Mouse (Mus musculus) activated CD4-positive, CD25-positive, alpha-beta regulatory T cell, adult 4 months (primary cell): ENCODE results near the gene Btf3. TPM values are rescaled to one million over a fixed set of nuclear protein-coding genes. Genes with fewer than 3 reads are reported as not detected.

ENCODE experiments used
- ATAC-seq: one replicate; pipeline ENCODE4 v1.8.0; 2017
- polyA plus RNA-seq, 2 experiments: library from polyadenylated mRNA; unstranded; fragments of 100-300 nt; shearing (Covaris generic); gene quantifications; one replicate each; pipeline ENCODE4 v1.2.1; 2017

Btf3 gene
- polyA plus RNA-seq, 2 experiments from 2014 or later: 915 to 1,034 TPM

DNA sequence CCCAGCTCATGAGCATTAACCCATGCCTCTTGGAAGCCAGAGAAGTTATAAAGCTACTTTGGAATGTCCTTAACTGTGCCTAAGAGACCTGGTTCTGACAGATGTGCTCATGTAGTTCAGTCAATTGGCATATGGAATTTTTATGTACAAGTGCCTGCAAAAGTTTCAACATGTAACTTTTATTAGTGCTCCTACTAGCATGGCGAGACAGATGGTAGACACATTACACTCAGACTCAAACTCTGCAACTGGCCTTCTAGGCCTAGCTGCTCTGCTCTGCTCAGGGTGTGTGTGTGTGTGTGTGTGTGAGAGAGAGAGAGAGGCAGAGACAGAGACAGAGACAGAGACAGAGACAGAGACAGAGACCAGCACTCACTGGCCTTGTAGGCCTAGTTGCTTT lies 19.4 kb upstream of the Btf3 start:
- ATAC-seq: no peak

DNA sequence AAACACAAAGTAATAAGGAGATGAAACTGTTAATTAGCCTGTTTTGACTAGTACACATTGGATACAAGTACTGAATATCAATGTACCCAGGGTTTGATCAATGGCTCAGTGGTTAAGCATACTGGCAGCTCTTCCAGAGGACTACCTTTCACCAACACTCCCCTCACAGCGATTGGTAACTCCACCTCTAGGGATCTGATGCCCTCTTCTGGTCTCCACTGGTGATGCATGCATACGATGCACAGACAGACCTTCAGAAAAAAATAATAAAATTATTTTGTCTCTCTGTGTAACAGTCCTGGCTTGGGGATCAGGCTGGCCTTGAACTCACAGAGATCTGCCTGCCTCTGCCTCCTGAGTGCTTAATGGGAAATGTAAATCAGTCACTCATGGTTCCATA lies 15.3 kb upstream of the Btf3 start:
- ATAC-seq: no peak

DNA sequence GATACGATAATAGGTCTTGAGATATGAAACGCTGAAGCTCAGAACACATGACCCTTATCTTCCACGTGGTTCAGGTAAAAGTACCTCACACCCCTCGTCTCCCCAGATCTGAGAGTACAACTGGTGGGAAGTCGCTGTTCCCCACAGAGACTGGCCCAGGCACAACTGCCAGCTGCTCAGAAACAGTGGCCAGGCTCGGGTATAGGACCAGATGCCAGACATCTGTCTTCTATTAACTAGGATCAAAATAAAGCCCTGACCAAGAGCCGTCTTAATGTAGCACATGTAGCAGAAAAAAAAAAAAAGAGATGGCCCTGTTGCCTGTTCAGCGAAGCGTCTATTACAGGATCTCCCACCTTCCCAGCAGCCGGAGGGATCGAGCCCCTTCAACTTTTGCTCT lies 8.2 kb upstream of the Btf3 start:
- ATAC-seq: no peak

DNA sequence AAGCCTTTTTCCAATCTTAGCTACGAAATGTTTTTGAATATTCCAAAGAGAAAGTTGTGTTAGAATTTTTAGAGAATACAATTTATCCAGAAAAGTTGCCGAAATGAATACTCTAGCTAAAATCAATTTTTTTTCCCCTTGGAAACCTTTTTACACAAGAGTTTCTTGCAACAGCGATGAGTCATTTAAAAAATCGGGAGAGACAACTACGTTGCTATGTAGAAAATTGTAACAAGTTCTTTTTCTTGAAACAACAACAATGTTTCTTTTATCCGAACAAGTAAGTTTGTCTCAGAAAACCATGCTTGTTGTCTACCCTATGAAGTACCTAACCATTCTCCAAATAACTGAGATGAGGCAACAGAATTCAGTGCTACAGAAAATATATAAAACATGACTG lies 1.1 kb upstream of the Btf3 start:
- no peak for ATAC-seq

DNA sequence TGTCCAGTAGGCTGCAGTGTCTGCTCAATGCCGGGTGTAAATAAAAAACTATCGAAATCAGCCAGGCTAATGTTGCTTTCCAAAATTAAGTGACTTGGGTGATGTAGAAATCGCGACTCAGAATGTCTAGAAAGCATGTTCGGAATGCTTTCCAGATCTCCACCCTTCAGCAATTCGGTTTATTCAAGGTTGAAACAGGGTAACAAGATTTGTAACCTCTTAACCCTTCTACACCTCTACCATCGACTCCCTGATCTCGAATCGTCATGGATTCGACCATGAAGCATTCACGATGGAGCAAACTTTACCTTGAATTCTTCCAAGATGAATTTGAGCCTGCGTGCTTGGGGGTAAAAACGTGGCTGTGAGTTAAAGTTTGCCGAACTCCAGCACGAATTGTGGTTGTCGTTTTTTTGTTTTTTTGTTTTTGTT lies 456 bp upstream of the Btf3 start:
- peak; percentile 34 for ATAC-seq

DNA sequence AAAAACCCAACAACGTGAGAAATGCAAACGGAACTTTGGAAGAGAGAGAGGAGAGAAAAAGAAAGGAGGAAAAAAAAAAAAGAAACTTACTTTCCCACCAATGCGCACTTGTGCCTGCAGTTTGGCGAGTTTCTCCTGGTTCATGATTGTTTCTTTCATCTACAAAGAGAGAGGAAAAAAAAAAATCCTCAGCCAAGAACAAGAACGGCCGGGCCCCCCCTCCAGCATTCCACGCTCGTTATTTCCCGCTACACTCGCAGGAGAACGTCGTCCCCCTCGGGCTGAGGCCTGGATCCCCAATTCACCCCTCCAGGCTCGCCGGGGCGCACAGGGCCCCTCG lies 696 bp downstream of the Btf3 start:
- ATAC-seq: no peak

DNA sequence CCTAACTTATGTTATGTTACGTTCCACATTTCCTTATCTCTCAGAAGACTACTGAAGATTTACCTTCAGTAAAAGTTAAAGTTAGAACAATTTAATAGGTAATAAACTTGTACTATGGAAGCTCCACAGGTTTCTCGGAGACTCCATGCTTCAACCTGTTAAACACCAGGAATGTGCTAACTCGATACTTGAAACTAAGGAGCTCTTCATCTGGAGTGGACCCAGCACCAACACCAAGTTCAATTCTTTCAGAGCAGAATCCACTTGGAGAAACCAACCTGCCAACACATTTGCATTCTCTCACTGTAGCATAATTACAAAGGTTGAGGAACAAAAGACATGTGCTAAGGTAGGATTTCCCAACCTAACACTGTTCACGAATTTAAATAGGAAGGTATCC lies 1.7 kb downstream of the Btf3 start:
- ATAC-seq: no peak

DNA sequence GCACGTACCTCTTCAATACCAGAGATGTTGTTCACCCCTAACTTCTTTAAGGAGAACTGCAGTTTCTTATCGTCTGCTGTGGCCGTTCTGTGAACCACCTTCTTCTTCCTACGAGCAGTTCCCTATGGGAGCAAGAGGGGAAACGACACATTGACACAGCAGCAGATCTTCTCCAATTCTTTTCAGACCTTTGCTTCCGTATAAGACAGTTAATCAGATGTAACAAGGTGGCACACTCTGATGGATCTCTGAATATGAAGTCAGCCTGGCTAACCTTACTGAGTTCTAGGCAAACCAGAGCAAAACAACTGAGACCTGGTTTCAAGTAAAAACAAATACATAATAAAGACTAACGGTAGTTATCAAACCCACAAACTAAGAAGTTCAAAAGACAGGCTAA lies 3.2 kb downstream of the Btf3 start:
- ATAC-seq: no peak

DNA sequence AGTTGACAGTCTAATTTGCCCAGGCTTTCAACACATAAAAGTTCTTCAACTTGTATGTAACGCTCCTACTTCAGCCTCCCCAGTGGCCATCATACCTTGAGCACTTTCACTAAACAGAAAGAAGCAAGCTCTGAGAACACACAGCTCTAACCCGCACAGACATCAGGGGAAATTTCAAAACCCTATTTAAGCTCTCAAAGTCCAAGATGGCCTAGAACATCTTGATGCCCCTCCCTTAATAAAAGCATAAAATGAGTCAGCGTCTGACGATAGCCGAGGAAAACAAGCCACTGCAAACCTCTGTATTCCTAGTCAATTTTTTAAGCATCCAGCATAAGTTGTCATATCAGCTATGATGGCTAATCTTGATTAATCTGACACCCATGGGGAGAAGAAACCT lies 5.2 kb downstream of the Btf3 start:
- no peak for ATAC-seq

DNA sequence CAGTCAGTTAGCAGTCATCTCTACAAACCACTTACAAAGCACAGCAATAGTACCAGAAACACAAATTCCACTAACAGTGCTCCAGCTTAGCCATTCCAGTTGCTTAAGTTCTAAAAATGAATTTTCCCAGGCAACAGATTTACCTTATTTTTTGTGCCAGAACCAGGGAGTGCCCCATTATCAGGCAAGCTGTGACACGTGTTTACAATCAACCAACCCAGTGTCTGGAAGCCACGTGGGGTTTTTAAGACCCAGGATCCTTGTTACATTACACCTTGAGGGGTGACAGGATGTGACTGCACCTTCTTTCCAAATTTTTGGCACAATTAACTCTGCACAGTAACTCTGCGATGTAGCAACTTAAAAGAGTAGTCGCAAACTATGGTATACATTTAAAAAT lies 8.1 kb downstream of the Btf3 start:
- ATAC-seq: no peak

DNA sequence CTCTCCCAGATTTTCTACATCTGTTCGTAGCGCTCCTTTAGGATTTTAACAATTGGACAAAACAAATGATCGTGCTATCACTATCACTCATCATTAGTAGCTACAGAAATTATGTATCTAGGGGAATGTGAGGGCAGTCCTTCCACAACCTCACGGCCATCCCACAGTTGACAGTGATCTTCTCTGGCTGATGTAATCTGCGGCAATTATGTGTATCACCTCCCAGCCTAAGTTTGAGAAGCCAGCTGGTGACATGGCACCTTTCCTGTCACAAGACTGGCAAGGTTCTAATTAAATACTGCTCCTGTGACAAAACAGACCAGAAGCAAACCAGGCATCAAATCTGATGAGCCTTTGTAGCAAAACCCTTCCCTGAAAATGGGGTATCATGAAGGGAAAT lies 8.8 kb downstream of the Btf3 start:
- ATAC-seq: no peak

DNA sequence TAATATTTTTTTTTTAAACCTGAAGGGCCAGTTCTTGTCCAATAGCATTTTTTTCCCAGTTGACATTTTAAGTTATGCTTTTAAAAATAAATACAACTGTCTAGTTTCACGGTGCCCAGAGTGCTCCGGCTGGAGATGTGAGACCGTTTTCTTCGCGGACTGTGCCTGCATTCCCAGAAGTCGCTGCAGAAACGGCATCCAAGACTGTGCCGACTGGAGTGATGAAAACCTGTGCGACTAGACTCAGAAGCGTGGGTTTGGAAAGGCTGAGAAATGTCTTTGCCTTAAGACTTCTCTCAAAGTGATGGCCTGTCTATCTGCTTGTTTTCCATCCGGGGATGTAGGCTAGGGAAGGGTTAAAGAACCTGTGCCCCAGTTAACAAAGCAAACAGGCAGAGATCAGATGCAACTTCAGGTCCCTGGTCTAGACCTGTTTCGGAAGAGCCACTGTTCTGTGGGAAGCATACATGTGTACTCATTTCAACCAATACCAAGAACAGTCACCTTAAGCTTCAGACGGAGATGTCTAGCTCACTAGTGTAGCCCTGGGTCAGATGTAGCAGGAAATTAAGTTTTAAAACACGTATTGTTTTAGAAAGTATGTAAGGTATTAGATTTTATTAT lies 9.8 kb downstream of the Btf3 start:
- no peak for ATAC-seq

DNA sequence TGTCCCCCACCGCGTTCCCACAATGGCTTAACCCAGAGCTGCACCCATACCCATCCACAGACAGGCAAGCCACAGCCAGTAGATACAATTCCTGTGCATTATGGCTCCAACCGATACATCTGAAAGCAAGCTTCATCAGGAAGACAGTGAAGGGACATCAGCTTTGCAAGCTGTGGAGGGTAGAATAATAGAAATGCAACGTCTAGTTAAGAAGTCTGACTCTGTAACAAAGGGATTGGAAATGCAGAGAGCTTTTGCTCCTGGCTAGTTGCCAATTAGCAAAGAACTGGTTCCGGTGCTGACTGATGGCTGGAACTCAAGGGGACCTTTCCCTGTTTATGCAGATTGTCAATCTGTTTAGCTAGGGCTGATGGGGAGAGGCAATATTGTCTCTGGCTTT lies 10.4 kb downstream of the Btf3 start:
- no peak for ATAC-seq

DNA sequence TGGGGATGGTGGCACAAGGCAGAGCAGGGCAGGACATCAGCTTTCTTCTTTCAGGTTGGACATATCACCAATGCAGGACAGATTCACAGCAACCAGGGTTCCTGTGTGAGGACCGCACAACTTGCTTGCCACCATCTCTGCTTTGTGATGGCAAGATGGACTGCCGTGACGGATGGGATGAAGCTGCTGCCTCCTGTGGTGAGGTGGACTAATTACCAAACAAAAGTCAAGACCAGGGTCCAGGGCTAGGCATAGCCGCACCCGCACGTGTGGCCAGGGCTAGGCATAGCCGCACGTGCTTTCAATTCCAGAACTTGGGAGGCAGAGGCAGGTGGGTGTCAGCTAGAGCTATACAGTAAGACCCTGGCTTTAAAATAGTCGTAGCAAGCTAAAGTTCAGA lies 11.5 kb downstream of the Btf3 start:
- no peak for ATAC-seq

DNA sequence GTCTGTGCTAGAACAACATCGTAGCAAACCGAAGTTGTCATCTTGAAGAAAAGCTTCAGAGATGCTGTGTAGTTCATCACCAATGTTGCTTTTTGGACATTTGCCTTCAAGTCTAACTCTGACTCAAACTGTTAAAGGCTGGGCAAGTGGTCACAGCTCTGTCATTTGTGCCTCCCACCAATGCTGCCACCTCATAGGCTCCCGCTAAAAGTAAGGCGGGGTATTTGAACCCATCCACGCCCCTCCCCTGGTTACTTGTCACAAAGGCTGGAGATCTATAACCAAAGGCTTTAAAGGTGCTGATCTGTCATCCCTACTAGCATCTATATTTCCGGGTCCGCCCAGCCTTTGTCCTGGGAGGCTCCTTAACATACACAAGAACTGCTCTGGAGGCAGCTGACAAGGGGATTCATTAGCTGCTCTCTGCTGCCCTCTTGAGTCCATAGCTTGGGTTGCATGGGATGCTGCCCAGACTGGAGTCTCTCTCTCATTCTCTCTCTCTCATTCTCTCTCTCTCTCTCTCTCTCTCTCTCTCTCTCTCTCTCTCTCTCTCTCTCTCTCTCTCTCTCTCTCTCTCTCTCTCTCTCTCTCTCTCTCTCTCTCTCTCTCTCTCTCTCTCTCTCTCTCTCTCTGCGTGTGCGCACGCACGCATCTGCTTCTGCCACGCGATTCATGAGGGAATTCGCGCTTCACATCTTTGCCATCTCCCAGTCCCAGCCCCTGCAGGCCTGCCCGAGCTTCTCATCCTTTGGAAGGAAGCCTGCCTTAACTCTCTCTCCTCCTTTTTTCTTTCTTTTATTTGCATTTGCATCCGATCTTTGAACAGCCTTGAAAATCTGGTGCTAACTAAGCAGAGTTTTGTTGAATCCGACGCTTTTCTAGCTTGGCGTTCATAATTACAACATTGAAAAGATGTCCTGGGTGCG lies 17.7 kb downstream of the Btf3 start:
- ATAC-seq: peak; percentile 82

DNA sequence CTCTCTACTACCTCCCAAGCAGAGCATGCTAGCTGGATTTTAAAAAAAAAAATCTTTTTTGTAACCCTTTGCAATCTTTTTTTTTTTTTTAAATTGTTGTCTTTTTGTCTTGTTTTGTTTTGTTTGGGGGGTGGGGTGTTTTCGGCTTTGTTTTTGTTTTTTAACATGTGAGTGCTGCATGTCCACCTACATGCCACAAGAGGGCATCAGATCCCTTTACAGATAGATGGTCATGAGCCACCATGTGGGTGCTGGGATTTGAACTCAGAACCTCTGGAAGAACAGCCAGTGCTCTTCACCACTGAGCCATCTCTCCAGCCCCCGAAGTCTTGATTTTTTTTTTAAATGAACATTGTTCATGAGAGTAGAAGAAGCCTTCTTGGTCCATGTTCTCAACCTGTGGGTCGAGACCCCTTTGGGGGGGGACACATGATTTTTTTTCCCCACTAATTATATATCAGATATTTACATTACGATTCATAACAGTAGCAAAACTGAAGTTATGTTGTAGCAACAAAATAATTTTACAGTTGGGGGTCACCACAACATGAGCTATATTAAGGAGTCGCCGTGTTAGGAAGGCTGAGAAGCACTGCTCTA lies 18.8 kb downstream of the Btf3 start:
- ATAC-seq: no peak

DNA sequence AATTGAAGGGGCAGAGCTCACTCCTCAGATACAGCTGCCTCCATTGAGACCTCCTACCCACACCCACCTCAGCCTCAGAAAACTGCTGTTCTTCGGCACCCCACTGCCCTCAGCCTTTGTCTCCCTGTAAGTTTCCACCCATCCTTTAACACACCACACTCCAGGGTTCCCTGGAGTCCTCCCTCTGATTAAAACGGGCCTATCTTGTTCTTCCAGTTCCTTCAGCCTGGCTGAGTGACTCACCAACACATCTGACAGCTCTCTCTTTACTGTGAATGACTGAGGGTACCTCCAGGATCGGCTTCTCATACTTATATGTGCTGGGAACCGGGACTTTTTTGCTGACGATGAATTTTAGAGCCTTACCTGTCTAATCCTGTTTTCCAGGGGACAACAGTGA lies 20.7 kb downstream of the Btf3 start:
- no peak for ATAC-seq

DNA sequence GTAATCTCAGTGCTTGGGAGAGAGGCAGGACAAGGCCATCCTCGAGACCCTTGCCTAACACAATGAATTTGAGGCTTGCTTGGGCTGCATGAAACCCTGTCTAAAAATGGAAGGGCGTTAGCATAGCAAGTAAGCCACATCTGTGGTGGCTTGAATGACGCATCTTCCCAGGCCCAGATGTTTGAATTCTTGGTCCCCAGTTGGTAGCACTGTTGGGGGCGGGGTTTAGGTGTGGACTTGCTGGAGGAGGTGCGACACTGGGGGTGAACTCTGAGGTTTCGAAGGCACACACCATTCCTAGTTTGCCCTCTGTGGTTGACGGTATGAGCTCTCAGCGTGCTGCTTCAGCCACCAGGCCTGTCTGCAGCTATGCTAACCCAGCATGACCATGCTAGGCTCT lies 25.1 kb downstream of the Btf3 start:
- no peak for ATAC-seq

DNA sequence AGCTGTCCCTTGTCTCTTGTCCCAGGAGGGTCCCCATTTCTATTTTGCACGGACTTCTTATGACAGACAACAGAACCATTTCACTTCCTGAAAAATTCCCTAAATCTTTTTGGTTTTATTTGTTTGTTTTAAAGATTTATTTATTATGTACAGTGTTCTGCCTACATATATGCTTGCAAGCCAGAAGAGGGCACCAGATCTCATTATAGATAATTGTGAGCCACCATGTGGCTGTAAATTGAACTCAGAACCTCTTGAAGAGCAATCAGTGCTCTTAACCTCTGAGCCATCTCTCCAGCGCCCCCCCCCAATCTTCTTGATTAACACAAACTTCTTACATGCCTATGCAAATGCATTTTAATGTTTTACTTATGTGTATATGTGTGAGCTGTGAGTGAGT lies 26.1 kb downstream of the Btf3 start:
- ATAC-seq: no peak

DNA sequence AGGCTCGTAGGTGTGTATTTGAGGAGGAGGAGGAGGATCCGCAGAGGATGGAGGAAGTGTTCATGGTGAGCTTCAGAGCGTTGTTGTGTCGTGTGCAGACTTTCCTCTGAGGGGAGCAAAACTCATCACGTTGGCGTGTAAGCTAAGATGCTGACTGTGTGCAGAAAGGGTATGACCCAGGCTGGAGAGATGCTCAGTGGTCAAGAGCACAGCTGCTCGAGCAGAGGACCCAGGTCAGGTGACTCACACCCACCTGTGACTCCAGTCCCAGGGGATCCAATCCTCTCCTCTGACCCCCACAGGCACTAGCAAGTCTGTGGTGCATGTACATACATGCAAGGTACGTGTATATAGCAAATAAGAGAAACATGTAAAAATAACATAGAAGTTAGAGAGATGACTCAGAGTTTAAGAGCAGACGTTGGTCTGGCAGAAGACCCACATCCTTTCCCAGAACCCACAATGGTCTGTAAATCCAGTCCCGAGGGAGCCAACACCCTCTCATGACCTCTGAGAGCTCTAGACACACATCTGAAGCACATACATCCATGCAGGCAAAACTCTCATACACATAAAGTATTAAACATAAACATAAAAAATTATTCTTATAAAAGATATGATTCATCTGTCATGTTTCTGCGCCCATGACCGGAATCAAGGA lies 35.7 kb downstream of the Btf3 start:
- ATAC-seq: no peak

DNA sequence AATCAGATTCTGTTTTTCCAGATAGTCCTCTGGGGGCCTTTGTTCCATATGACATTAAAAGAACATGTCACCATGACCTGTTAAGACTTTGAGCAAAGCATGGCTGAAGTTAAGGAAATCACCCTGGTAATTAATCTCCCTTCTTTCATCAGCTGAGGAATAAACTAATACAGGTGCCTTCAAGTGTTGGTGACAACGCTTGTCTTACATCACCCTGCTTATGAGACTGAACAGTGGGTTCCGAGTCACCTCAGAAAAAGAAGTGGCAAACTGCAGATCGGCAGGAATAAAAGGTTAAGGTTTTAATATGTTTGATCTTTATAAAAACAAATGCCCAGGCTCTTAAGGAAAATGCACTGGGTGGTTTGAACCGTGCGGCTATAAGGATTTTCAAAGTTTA lies 37.1 kb downstream of the Btf3 start, which contains the start of gene Gm21976:
Gm21976 (plus strand) TSS at position 202 of the 400 bp plus-strand sequence.
- no peak for ATAC-seq

DNA sequence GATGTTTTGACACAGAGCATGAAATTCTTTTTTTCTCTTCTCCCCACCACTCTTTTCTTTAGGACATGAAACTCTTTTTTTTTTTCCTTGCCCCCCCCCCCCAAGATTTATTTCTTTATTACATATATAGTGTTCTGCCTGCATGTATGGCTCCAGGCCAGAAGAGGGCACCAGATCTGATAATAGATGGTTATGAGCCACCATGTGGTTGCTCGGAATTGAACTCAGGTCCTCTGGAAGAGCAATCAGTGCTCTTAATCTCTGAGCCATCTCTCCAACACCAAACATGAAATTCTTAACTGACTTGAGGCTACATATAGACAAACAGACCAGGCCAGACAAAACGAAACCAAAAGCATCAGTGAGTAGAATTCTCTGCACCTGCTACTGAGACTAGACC lies 39.3 kb downstream of the Btf3 start:
- ATAC-seq: no peak

DNA sequence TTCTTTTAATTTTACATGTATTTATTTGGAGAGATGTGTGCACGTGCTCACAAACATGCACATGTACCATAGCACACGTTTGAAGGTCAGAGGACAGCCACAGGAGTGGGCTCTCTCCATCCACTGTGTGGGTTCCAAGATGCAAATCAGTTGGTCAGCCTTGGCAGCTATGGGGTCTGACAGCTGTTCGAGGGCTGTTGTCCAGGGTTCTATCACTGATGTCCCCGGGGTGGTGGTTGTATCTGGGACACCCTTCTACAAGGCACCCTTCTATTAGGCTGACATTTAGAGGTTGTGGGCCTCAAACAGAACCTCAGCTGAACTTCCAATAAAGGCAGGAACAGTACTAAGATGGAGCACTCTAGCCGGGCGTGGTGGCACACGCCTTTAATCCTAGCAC lies 40.6 kb downstream of the Btf3 start:
- ATAC-seq: no peak

DNA sequence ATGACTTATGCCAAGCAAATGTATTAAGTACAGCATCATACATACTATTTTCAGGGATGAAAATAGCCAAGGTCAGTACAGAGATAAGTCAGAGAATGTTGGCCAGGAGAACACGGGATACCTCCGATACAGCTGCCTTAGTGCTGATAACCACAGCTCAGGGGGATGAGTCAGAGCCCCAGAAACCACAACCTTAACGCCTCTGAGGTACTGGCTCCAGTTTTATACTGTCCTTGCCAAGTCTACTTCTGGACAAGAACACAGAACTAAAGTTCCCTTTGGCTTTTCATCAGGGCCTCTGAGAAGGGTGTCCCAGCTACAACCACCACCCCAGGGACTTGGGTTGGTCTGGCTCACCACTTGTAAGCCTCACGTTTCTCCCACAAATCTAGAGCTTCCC lies 41.2 kb downstream of the Btf3 start:
- ATAC-seq: no peak
